Mouse (Mus musculus) urinary bladder, postnatal 36 days (tissue): ENCODE data around the gene Ankzf1.

Source experiments
- DNase-seq, 2 experiments: peaks; one replicate each; pipeline ENCODE4 v3.0.0; 2022; ENCODE audit warnings: low spot score in 2 of 2, mixed read lengths in 1 of 2

Gene Ankzf1

GRCm38 (mm10) chr1:75187914-75188483 is 4.0 kb upstream of the Ankzf1 start:
- no peak for DNase-seq

GRCm38 (mm10) chr1:75190577-75190976 is 1.4 kb upstream of the Ankzf1 start:
- DNase-seq, result no peak

- no peak for DNase-seq
Observed at GRCm38 (mm10) chr1:75191258-75191621, 711 bp upstream of the Ankzf1 start.

GRCm38 (mm10) chr1:75192452-75192851 is 501 bp downstream of the Ankzf1 start:
- DNase-seq, result peak; percentile 19 to 54

GRCm38 (mm10) chr1:75201236-75201635 is 9.3 kb downstream of the Ankzf1 start:
- DNase-seq, result no peak

GRCm38 (mm10) chr1:75208967-75209678 is 17.2 kb downstream of the Ankzf1 start:
- peak; percentile 38 to 41 for DNase-seq

- peak; percentile 95 to 97 for DNase-seq
Observed at GRCm38 (mm10) chr1:75210136-75211087, 18.5 kb downstream of the Ankzf1 start, which contains the start of the genes Glb1l and Stk16. Glb1l (minus strand) TSS chr1:75210813. Stk16 (plus strand) TSS chr1:75210838.

- no peak for DNase-seq
Observed at GRCm38 (mm10) chr1:75211141-75211708, 19.3 kb downstream of the Ankzf1 start.

GRCm38 (mm10) chr1:75212542-75212941 is 20.6 kb downstream of the Ankzf1 start:
- no peak for DNase-seq

GRCm38 (mm10) chr1:75213096-75213495 is 21.1 kb downstream of the Ankzf1 start:
- DNase-seq, result no peak

GRCm38 (mm10) chr1:75214442-75214841 is 22.5 kb downstream of the Ankzf1 start:
- no peak for DNase-seq

GRCm38 (mm10) chr1:75214886-75215285 is 22.9 kb downstream of the Ankzf1 start:
- DNase-seq, result peak in 1 of 2 experiments; percentile 56

GRCm38 (mm10) chr1:75215785-75216184 is 23.8 kb downstream of the Ankzf1 start:
- DNase-seq, result no peak

GRCm38 (mm10) chr1:75216797-75217585 is 25.0 kb downstream of the Ankzf1 start:
- DNase-seq, result no peak

- DNase-seq, result no peak
Observed at GRCm38 (mm10) chr1:75217893-75218226, 25.9 kb downstream of the Ankzf1 start.

GRCm38 (mm10) chr1:75218227-75219001 is 26.5 kb downstream of the Ankzf1 start:
- DNase-seq, result peak in 1 of 2 experiments; percentile 37

- peak; percentile 91 to 95 for DNase-seq
Observed at GRCm38 (mm10) chr1:75219078-75219477, 27.1 kb downstream of the Ankzf1 start.

- DNase-seq, result peak in 1 of 2 experiments; percentile 24
Observed at GRCm38 (mm10) chr1:75219531-75219930, 27.6 kb downstream of the Ankzf1 start, which contains the start of gene Tuba4a. Tuba4a (minus strand) TSS chr1:75219865.

- DNase-seq, result no peak
Observed at GRCm38 (mm10) chr1:75221538-75221937, 29.6 kb downstream of the Ankzf1 start.

- DNase-seq, result no peak
Observed at GRCm38 (mm10) chr1:75222926-75223325, 31.0 kb downstream of the Ankzf1 start.
